Mouse (Mus musculus) liver, adult 2 months (tissue): ENCODE results near the gene Adamts13.

Experiments used
- CTCF ChIP-seq: fragments of 200-500 bp; IDR thresholded peaks from 2 replicates; pipeline ENCODE4 v1.5.1; 2011; ENCODE audit warnings: low read depth, low read length, control low read depth
- POLR2A ChIP-seq: fragments of 200-500 bp; IDR thresholded peaks from 2 replicates; pipeline ENCODE4 v1.6.1; 2011; ENCODE audit warnings: low read length, control low read depth; ENCODE audit not compliant: insufficient read depth; ENCODE audit errors: extremely low read depth

- TF ChIP-seq CTCF: no peak
- TF ChIP-seq POLR2A: no peak
Observed at GRCm38 (mm10) chr2:26957488-26957859, 15.7 kb upstream of the Adamts13 start.
